In genomic region chr6:88045406-88045766, GRCm38 (mm10) we compare ENCODE assay signal across 7 mouse cellular contexts. TPM values are rescaled to one million over a fixed set of nuclear protein-coding genes. Genes with fewer than 3 reads are reported as not detected.
DNase-seq lines count a peak whose midpoint lies in the region; ATAC-seq and TF ChIP-seq lines count a peak whose summit lies in the region.

No protein-coding gene starts in this region.

- no peak overlapping the region for H3K9ac ChIP-seq in lung, embryonic 14.5 days
- no peak overlapping the region for H3K9ac ChIP-seq in forebrain, embryonic 11.5 days (ENCODE audit: low read length)
- H3K9ac ChIP-seq in limb, embryonic 12.5 days (replicated peaks), result no peak overlapping the region
- H3K9ac ChIP-seq in stomach, embryonic 14.5 days (replicated peaks; ENCODE audit: low read depth, low read length), result no peak overlapping the region

- H3K27ac ChIP-seq in lung, embryonic 14.5 days (ENCODE audit: low read depth), result no peak overlapping the region
- H3K27ac ChIP-seq in forebrain, embryonic 11.5 days (ENCODE audit: low read depth, low read length), result no peak overlapping the region
- no peak overlapping the region for H3K27ac ChIP-seq in limb, embryonic 12.5 days
- H3K27ac ChIP-seq in stomach, embryonic 14.5 days (ENCODE audit: low read length), result no peak overlapping the region; the same call in 1 of the 2 replicates

- no peak for TF ChIP-seq CTCF in lung, embryonic 14.5 days (IDR thresholded peaks at IDR 0.05; ENCODE audit: low read depth)

- H3K9me3 ChIP-seq in lung, embryonic 14.5 days (ENCODE audit: low read depth, low read length), result no peaks in the 10 kb centered on the region
- no peaks in the 10 kb centered on the region for H3K9me3 ChIP-seq in forebrain, embryonic 11.5 days (ENCODE audit: control insufficient read depth, low read length)
- no peaks in the 10 kb centered on the region for H3K9me3 ChIP-seq in limb, embryonic 12.5 days
- no peaks in the 10 kb centered on the region for H3K9me3 ChIP-seq in stomach, embryonic 14.5 days (ENCODE audit: control insufficient read depth, low read depth, low read length)

- no peaks in the 10 kb centered on the region for H3K36me3 ChIP-seq in lung, embryonic 14.5 days (ENCODE audit: insufficient read depth)
- no peaks in the 10 kb centered on the region for H3K36me3 ChIP-seq in forebrain, embryonic 11.5 days (ENCODE audit: control insufficient read depth, insufficient read depth, low read length)
- peaks cover 5% of the 10 kb centered on the region; the same call in 1 of the 2 replicates for H3K36me3 ChIP-seq in limb, embryonic 12.5 days
- no peaks in the 10 kb centered on the region for H3K36me3 ChIP-seq in stomach, embryonic 14.5 days (ENCODE audit: control insufficient read depth, insufficient read depth, low read length)

- WGBS in lung, embryonic 14.5 days, result 32% methylated on average over 3 of the region's 3 CpGs
- 32% methylated on average over 3 of the region's 3 CpGs for WGBS in forebrain, embryonic 11.5 days
- WGBS in limb, embryonic 12.5 days, result 40% methylated on average over 3 of the region's 3 CpGs
- 34% methylated on average over 3 of the region's 3 CpGs for WGBS in stomach, embryonic 14.5 days

- H3K27me3 ChIP-seq in lung, embryonic 14.5 days (ENCODE audit: insufficient read depth, low read length), result no peaks in the 10 kb centered on the region
- H3K27me3 ChIP-seq in forebrain, embryonic 11.5 days (ENCODE audit: control insufficient read depth, insufficient read depth, low read length), result no peaks in the 10 kb centered on the region
- peaks cover 10% of the 10 kb centered on the region; the same call in 1 of the 2 replicates for H3K27me3 ChIP-seq in limb, embryonic 12.5 days
- H3K27me3 ChIP-seq in stomach, embryonic 14.5 days (ENCODE audit: control insufficient read depth, insufficient read depth, low read length), result no peaks in the 10 kb centered on the region

- H3K4me3 ChIP-seq in lung, embryonic 14.5 days (ENCODE audit: low read depth, low read length), result peak overlapping the region; percentile 97
- H3K4me3 ChIP-seq in forebrain, embryonic 11.5 days (ENCODE audit: low read depth, low read length), result peak overlapping the region; percentile 96
- H3K4me3 ChIP-seq in limb, embryonic 12.5 days (replicated peaks), result peak overlapping the region; percentile 98
- H3K4me3 ChIP-seq in stomach, embryonic 14.5 days (ENCODE audit: low read depth, low read length), result peak overlapping the region; percentile 85

- ATAC-seq in lung, embryonic 14.5 days (ENCODE audit: insufficient read depth), result no peak; the same call in 1 of the 2 replicates
- no peak for ATAC-seq in forebrain, embryonic 11.5 days (replicated peaks; ENCODE audit: low FRiP score)
- ATAC-seq in limb, embryonic 12.5 days (ENCODE audit: insufficient number of reproducible peaks, insufficient read depth, low FRiP score, low TSS enrichment, low read depth), result no peak
- no peak for ATAC-seq in stomach, embryonic 14.5 days (ENCODE audit: insufficient number of reproducible peaks, insufficient read depth, low FRiP score, low read depth)

- H3K4me1 ChIP-seq in lung, embryonic 14.5 days (ENCODE audit: insufficient read depth), result 0 out of 2 replicates have a peak, but pooled peaks cover 9% of the 10 kb centered on the region
- peaks cover 7% of the 10 kb centered on the region for H3K4me1 ChIP-seq in forebrain, embryonic 11.5 days (replicated peaks; ENCODE audit: control insufficient read depth, insufficient read depth, low read length)
- H3K4me1 ChIP-seq in limb, embryonic 12.5 days (replicated peaks), result peaks cover 19% of the 10 kb centered on the region
- peaks cover 20% of the 10 kb centered on the region for H3K4me1 ChIP-seq in stomach, embryonic 14.5 days (ENCODE audit: control insufficient read depth, insufficient read depth, low read length)

- DNase-seq in lung, embryonic 14.5 days, result no peak
- DNase-seq in lung, postnatal 25 days (ENCODE audit: low spot score), result no peak
- no peak for DNase-seq in forebrain, embryonic 11.5 days (ENCODE audit: low spot score)
- DNase-seq in thymus, postnatal 36 days, result no peak
- no peak for DNase-seq in cerebellum, adult 9-11 months

- peak overlapping the region; percentile 35 for H3K4me2 ChIP-seq in lung, embryonic 14.5 days
- H3K4me2 ChIP-seq in forebrain, embryonic 11.5 days (ENCODE audit: low read depth, low read length, severe bottlenecking), result peak overlapping the region; percentile 35
- H3K4me2 ChIP-seq in limb, embryonic 12.5 days, result peak overlapping the region; percentile 94
- peak overlapping the region; percentile 38 for H3K4me2 ChIP-seq in stomach, embryonic 14.5 days (replicated peaks; ENCODE audit: low read depth, low read length)

RNA-seq across cellular contexts. Expression of gene Rab7, which starts 0.3 kb away (rescaled TPM):
- polyA plus RNA-seq in lung, embryonic 14.5 days (2014; fragmentation: Nextera tagmentation; extraction: Ambion mirVana), result 216 and 218 TPM in 2 replicates
- 232 and 244 TPM in 2 replicates for polyA plus RNA-seq in forebrain, embryonic 11.5 days (2014; fragmentation: Nextera tagmentation; extraction: Ambion mirVana)
- 154 and 171 TPM in 2 replicates for polyA plus RNA-seq in limb, embryonic 12.5 days (2016; fragmentation: Nextera tagmentation; extraction: Ambion mirVana)
- polyA plus RNA-seq in stomach, embryonic 14.5 days (2014; fragmentation: Nextera tagmentation; extraction: Ambion mirVana), result 246 and 251 TPM in 2 replicates

RNA-seq across cellular contexts. Expression of gene Rpn1, which starts 38.9 kb away (rescaled TPM):
- 437 and 440 TPM in 2 replicates for polyA plus RNA-seq in lung, embryonic 14.5 days (2014; fragmentation: Nextera tagmentation; extraction: Ambion mirVana)
- polyA plus RNA-seq in forebrain, embryonic 11.5 days (2014; fragmentation: Nextera tagmentation; extraction: Ambion mirVana), result 274 and 284 TPM in 2 replicates
- 333 and 337 TPM in 2 replicates for polyA plus RNA-seq in limb, embryonic 12.5 days (2016; fragmentation: Nextera tagmentation; extraction: Ambion mirVana)
- 373 and 402 TPM in 2 replicates for polyA plus RNA-seq in stomach, embryonic 14.5 days (2014; fragmentation: Nextera tagmentation; extraction: Ambion mirVana)

Comparison
In these comparisons a context has a peak if more than half of its experiments do, and no peak if none do; other contexts are left out.
1. H3K4me2 ChIP-seq: peak in every context shown above with its lines; median percentile 94 in limb, embryonic 12.5 days; 38 in stomach, embryonic 14.5 days; 35 in lung, embryonic 14.5 days; 35 in forebrain, embryonic 11.5 days.